Mouse (Mus musculus): ENCODE data around the gene Rnasek. TPM values are rescaled to one million over a fixed set of nuclear protein-coding genes. Genes with fewer than 3 reads are reported as not detected.
A peak's percentile ranks its signal among the peaks of the same experiment; 100 is the strongest.

Rnasek gene
- polyA plus RNA-seq, 1 experiment, result 359 TPM

DNA sequence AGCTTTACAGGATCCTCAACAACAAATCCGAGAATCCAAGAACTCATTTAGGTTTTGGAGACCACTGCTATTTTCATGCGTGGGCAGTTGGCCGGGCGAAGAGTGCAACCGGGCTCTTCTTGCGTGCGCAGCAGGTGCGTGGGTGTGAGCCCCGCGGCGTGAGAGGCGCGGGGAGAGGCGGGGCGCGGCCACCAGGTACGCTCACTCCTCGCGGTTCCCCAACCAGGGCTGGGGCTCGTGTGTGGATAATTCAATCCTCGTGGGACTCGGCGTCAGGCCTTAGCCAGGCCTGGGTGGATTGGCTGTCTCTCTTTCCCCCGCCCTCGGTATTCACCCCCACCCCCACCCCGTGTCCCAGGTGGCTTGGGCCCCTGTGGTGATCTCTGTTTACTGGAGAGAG lies 25.9 kb downstream of the Rnasek start:
- peak overlapping the region; percentile 99 for H3K27ac ChIP-seq (ENCODE audit: insufficient read depth, low read length)
- no peaks in the 10 kb centered on the region for H3K27me3 ChIP-seq (ENCODE audit: control insufficient read depth, insufficient read depth, low read length)
- DNase-seq, result peak; percentile 85 to 88
- peaks cover 14% of the 10 kb centered on the region for H3K4me1 ChIP-seq (ENCODE audit: control insufficient read depth, insufficient read depth, low read length)
- WGBS, result 2% methylated on average over 26 of the region's 26 CpGs
- TF ChIP-seq CTCF (IDR thresholded peaks at IDR 0.05; ENCODE audit: borderline replicate concordance, insufficient read depth, low read depth, low read length) (no peak; the same call in 1 of the 2 replicates), POLR2A (IDR thresholded peaks at IDR 0.05; ENCODE audit: borderline replicate concordance, insufficient read depth, low read length) (peak; percentile 71; the same call in 1 of the 2 replicates)
- H3K4me3 ChIP-seq (replicated peaks; ENCODE audit: insufficient read depth, low read depth, low read length), result peak overlapping the region; percentile 80

DNA sequence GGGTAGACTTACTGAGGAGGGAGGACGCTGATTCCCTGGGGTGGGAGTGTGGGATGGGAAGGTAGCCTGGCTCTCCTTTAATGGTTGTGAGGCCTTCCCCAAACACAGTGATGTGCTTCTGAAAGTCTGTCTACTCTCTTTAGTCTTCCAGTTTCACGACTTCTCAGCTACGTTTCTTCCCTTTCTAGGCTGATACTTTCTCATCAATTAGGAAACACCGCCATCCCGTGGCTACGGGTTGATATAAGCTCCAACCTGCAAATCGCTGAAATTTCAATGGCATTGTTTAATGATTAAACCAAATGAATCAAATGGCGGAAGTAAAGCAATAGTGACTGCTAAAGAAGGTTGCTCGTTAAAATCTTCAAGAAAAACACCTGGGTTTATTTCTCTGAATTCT lies 26.7 kb downstream of the Rnasek start:
- no peaks in the 10 kb centered on the region for H3K27me3 ChIP-seq (ENCODE audit: control insufficient read depth, insufficient read depth, low read length)
- 6% methylated on average over 9 of the region's 9 CpGs for WGBS
- H3K4me3 ChIP-seq (replicated peaks; ENCODE audit: insufficient read depth, low read depth, low read length), result no peak overlapping the region
- peak; percentile 67; the same call in 1 of the 2 replicates for TF ChIP-seq CTCF (IDR thresholded peaks at IDR 0.05; ENCODE audit: borderline replicate concordance, insufficient read depth, low read depth, low read length)
- no peak for TF ChIP-seq POLR2A (IDR thresholded peaks at IDR 0.05; ENCODE audit: borderline replicate concordance, insufficient read depth, low read length)
- peaks cover 10% of the 10 kb centered on the region for H3K4me1 ChIP-seq (ENCODE audit: control insufficient read depth, insufficient read depth, low read length)
- H3K27ac ChIP-seq (ENCODE audit: insufficient read depth, low read length), result peak overlapping the region; percentile 99
- DNase-seq, result peak; percentile 79 to 82

DNA sequence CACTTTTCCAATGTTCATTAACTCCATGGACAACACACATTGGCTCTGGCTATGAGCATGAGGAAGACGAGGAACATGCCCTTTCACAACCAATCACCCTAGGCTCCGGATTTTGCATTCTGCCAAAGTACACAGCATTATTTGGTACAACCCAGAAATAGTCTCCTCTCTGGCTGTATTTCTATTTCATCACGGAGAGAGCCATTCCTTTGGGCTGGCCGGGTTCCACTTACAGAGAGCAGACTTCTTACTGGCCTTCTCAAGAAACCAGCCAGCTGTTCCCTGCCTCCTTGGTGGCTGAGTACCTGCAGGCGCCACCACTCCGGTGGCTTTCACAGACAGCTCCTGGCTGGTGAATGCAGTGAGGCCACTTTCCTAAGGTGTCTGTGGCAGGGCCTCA lies 27.2 kb downstream of the Rnasek start, which contains the start of gene Slc16a11:
Slc16a11 (plus strand) TSS at position 330 of the 400 bp plus-strand sequence.
- Histone ChIP-seq H3K4me3 (replicated peaks; ENCODE audit: insufficient read depth, low read depth, low read length) (peak within 1 kb of the TSS; percentile 80), H3K27ac (ENCODE audit: insufficient read depth, low read length) (peak within 1 kb of the TSS; percentile 99), H3K4me1 (ENCODE audit: control insufficient read depth, insufficient read depth, low read length) (peaks cover 10% of the 10 kb centered on the region), H3K27me3 (ENCODE audit: control insufficient read depth, insufficient read depth, low read length) (no peaks in the 10 kb centered on the region)
- WGBS, result 31% methylated on average over 6 of the region's 6 CpGs
- TF ChIP-seq CTCF (IDR thresholded peaks at IDR 0.05; ENCODE audit: borderline replicate concordance, insufficient read depth, low read depth, low read length), result no peak
- DNase-seq, result peak in 1 of 2 experiments; percentile 18

DNA sequence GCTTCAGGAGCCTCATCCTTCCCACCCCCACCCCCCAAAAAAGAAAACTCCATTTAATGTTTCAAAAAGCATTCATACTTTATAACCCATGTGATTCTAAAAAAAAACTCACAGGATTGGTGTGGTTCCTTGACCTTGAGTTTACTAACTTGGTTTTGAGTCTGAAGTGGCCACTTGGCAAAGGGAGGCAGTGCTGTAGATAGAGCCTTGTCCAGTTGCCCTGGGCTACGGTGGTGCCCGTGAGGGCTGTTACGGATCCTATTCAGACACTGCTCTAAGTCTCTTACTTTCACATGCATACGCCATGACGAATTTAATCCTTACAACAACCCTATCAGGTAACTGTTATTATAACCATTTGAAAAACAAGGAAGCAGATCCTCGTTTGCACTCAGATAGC lies 27.7 kb downstream of the Rnasek start:
- no peak for DNase-seq
- TF ChIP-seq POLR2A (IDR thresholded peaks at IDR 0.05; ENCODE audit: borderline replicate concordance, insufficient read depth, low read length) (no peak), CTCF (IDR thresholded peaks at IDR 0.05; ENCODE audit: borderline replicate concordance, insufficient read depth, low read depth, low read length) (no peak)
- H3K27ac ChIP-seq (ENCODE audit: insufficient read depth, low read length), result 0 out of 2 replicates have a peak overlapping the region, but pooled peaks have one; percentile 76
- no peaks in the 10 kb centered on the region for H3K27me3 ChIP-seq (ENCODE audit: control insufficient read depth, insufficient read depth, low read length)
- no peak overlapping the region for H3K4me3 ChIP-seq (replicated peaks; ENCODE audit: insufficient read depth, low read depth, low read length)
- peaks cover 10% of the 10 kb centered on the region for H3K4me1 ChIP-seq (ENCODE audit: control insufficient read depth, insufficient read depth, low read length)
- 80% methylated on average over 6 of the region's 6 CpGs for WGBS

DNA sequence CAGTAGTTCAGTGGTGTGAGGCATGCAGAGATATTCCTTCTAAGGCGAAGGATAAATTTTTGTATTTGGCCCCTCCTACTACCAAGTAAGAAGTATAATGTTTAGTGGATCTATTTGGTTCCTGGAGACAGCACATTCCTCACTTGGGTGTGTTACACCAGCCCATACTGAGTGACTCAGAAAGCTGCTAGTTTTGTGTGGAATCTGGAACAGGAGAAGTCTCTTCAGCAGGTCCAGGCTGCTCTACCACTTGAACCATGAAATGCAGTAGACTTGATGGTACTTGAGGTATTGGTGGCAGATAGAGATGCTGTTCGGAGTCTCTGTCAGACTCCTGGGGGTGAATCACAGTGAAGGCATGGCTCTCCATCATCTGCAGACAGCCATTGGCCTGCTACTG lies 29.0 kb downstream of the Rnasek start:
- no peak overlapping the region for H3K4me3 ChIP-seq (replicated peaks; ENCODE audit: insufficient read depth, low read depth, low read length)
- TF ChIP-seq CTCF (IDR thresholded peaks at IDR 0.05; ENCODE audit: borderline replicate concordance, insufficient read depth, low read depth, low read length) (no peak), POLR2A (IDR thresholded peaks at IDR 0.05; ENCODE audit: borderline replicate concordance, insufficient read depth, low read length) (no peak)
- H3K4me1 ChIP-seq (ENCODE audit: control insufficient read depth, insufficient read depth, low read length), result peaks cover 16% of the 10 kb centered on the region
- no peak for DNase-seq
- WGBS, result 95% methylated on average over 2 of the region's 2 CpGs
- H3K27me3 ChIP-seq (ENCODE audit: control insufficient read depth, insufficient read depth, low read length), result no peaks in the 10 kb centered on the region
- no peak overlapping the region for H3K27ac ChIP-seq (ENCODE audit: insufficient read depth, low read length)

DNA sequence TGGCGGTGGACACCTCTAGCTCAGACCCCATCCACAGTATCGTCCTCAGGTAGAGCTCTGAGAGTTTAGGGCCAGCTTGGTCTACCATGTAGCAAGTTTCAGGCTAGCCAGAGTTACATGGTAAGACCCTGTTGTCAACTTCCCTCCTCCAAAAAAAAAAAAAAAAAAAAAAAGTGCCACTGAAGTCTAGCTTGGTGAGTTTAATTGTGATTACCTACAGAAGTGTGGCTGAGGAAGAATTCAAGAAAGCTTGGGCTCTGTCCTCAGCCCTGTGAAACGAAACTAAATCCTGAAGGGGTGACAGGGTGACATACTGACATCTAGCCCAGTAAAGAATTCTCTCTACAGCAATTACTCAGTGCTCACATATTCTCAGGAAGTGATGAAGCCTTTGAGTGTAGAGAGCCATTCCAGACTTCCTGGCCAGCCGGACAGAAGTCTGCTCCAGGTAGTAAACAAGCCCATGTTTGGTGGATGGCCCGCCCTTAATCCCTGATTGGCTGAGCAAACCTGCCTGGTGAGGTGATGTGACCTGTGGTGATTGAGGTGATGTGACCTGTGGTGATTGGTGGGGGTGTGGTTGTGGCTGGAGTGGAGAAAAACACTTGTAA lies 30.8 kb downstream of the Rnasek start:
- 86% methylated on average over 5 of the region's 5 CpGs for WGBS
- no peak for DNase-seq

DNA sequence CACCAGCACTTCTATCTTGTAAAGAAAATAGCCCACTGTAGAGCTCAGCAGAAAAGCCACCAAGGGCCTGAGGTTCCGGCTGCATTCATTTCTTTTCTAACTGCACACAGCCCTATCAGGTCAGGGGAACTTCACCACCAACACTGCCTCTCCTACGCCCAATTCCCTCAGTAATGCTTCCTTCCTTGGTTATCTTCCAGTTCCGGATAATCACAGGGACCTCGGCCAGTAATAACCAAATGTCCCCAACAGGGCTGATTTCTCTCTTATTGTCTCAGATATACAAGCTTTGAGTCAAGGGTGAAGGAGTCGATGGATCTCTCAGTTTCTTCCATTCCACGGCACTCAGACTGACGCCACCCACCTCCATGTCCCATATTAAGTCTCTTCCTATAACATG lies 32.4 kb downstream of the Rnasek start:
- TF ChIP-seq CTCF (IDR thresholded peaks at IDR 0.05; ENCODE audit: borderline replicate concordance, insufficient read depth, low read depth, low read length), result no peak
- TF ChIP-seq POLR2A (IDR thresholded peaks at IDR 0.05; ENCODE audit: borderline replicate concordance, insufficient read depth, low read length), result no peak
- Histone ChIP-seq H3K27me3 (ENCODE audit: control insufficient read depth, insufficient read depth, low read length) (no peaks in the 10 kb centered on the region), H3K4me3 (replicated peaks; ENCODE audit: insufficient read depth, low read depth, low read length) (no peak overlapping the region), H3K27ac (ENCODE audit: insufficient read depth, low read length) (no peak overlapping the region), H3K4me1 (ENCODE audit: control insufficient read depth, insufficient read depth, low read length) (peaks cover 10% of the 10 kb centered on the region)
- DNase-seq, result peak in 1 of 2 experiments; percentile 27
- WGBS, result 50% methylated on average over 7 of the region's 7 CpGs

More for the DNA sequence above, 30.8 kb downstream of the Rnasek start:
- H3K4me3 ChIP-seq (replicated peaks; ENCODE audit: insufficient read depth, low read depth, low read length), result no peak overlapping the region
- H3K27me3 ChIP-seq (ENCODE audit: control insufficient read depth, insufficient read depth, low read length), result no peaks in the 10 kb centered on the region
- no peak overlapping the region for H3K27ac ChIP-seq (ENCODE audit: insufficient read depth, low read length)
- H3K4me1 ChIP-seq (ENCODE audit: control insufficient read depth, insufficient read depth, low read length), result peaks cover 16% of the 10 kb centered on the region
- TF ChIP-seq POLR2A (IDR thresholded peaks at IDR 0.05; ENCODE audit: borderline replicate concordance, insufficient read depth, low read length), result no peak
- TF ChIP-seq CTCF (IDR thresholded peaks at IDR 0.05; ENCODE audit: borderline replicate concordance, insufficient read depth, low read depth, low read length), result no peak

DNA sequence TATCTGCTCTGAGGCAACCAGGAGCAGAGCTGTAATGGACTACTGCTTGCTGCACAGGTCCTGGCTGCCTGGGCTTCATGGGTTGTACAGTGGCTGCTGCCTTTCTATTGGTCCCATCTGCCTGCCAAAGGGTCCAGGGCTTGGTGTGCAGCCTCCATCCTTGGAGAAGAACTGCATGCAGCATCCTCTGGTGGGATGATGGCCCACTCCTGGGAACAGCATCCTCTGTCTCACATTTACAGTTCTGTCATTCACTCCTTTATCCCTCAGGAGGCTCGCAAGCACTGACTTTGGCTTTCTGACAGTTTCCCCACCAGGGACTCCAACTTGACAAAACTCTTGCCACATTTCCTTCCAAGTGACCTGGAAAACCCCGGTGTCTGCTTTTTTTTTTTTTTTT lies 32.8 kb downstream of the Rnasek start:
- TF ChIP-seq CTCF (IDR thresholded peaks at IDR 0.05; ENCODE audit: borderline replicate concordance, insufficient read depth, low read depth, low read length), result no peak
- no peak for TF ChIP-seq POLR2A (IDR thresholded peaks at IDR 0.05; ENCODE audit: borderline replicate concordance, insufficient read depth, low read length)
- WGBS, result 13% methylated on average over 2 of the region's 2 CpGs

More for the DNA sequence above, 32.8 kb downstream of the Rnasek start:
- no peak overlapping the region for H3K27ac ChIP-seq (ENCODE audit: insufficient read depth, low read length)
- DNase-seq, result no peak
- H3K27me3 ChIP-seq (ENCODE audit: control insufficient read depth, insufficient read depth, low read length), result no peaks in the 10 kb centered on the region
- H3K4me1 ChIP-seq (ENCODE audit: control insufficient read depth, insufficient read depth, low read length), result peaks cover 5% of the 10 kb centered on the region
- no peak overlapping the region for H3K4me3 ChIP-seq (replicated peaks; ENCODE audit: insufficient read depth, low read depth, low read length)
